Mouse (Mus musculus): ENCODE data around the gene Flcn. TPM values are rescaled to one million over a fixed set of nuclear protein-coding genes. Genes with fewer than 3 reads are reported as not detected.

Flcn gene
- polyA plus RNA-seq, 1 experiment from 2014 or later = 32.6 TPM

DNA sequence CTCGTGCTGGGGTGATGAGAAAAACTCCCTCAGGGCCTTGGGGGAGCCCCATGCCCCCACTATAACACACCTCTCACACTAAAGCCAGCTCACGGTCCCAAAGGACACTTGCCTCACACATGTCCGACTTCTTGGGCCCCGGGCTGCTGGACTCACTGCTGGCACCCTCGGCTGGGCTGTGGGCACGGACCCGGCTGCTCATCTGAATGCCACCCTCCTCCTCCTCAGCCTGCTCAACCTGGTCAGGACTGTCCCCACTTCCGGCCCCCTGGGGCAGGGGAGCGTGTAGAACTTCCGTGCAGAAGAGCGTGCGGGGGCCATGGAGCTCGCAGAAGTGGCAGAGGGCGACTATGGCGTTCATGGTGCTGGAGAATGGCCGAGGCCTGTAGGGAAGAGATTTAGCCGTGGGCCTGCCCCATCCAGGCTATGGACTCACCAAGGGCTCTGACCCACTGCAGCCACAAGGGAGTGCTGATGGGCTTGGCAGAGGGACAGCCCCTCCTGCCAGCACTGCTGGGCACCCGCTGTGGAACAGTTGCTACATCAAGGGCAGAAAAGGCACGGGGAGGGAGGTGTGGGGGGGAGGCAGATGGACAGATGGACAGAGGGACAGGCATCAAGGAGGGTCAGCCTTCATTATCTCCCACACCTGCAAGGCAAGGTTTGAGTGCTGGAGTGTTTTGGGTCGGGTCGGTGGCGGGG is 5.3 kb downstream of the Flcn start:
- Histone ChIP-seq H3K27me3 (no peaks in the 10 kb centered on the region), H3K4me3 (no peak overlapping the region), H3K9me3 (replicated peaks) (no peaks in the 10 kb centered on the region), H3K4me1 (replicated peaks) (peaks cover 11% of the 10 kb centered on the region), H3K9ac (no peak overlapping the region), H3K27ac (no peak overlapping the region), H3K36me3 (peaks cover 74% of the 10 kb centered on the region), H3K4me2 (no peak overlapping the region)
- 94% methylated on average over 22 of the region's 22 CpGs for WGBS
- no peak for ATAC-seq (replicated peaks; ENCODE audit: insufficient number of reproducible peaks, insufficient read depth, low FRiP score, low read depth)

DNA sequence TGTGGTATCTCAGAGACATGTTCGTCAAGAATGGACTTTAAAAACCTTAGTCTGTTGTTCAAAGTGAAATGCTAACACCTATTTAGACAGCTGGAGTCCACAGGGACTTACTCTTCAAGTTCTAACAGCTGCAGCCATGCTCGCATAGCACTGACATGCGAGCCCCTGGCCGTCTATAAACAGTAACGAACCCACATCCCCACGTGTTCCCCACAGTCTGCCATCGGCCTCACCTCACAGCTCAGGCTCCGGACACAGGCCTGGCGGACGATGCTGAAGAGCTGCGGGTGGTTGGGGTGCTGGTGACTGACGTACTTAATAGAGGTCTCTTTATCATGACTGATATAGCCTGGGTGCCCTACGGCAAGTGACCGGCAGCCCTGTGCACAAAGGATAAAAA is 6.3 kb downstream of the Flcn start:
- Histone ChIP-seq H3K4me2 (no peak overlapping the region), H3K4me1 (replicated peaks) (peaks cover 7% of the 10 kb centered on the region), H3K9ac (no peak overlapping the region), H3K4me3 (no peak overlapping the region), H3K9me3 (replicated peaks) (no peaks in the 10 kb centered on the region), H3K27ac (no peak overlapping the region), H3K36me3 (peaks cover 84% of the 10 kb centered on the region), H3K27me3 (no peaks in the 10 kb centered on the region)
- ATAC-seq (replicated peaks; ENCODE audit: insufficient number of reproducible peaks, insufficient read depth, low FRiP score, low read depth) = no peak
- WGBS = 78% methylated on average over 14 of the region's 14 CpGs

DNA sequence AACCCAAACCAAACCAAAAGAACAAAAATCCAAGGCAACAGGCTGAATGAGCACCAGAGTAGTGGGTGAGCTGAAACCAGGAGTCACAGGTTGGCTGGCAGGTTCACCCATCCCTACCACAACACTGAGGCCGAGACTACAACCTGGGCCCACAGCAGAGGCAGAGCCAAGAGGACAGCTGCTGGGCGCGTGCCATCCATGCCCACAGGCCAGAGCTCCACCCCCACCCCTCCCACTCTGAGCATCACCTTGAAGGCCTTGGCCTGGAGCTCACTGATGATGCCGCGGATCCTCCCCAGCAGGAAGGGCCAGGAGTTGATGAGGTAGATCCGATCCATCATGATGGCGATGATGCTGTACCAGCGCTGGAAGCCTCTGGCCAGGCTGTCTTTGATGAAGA is 7.9 kb downstream of the Flcn start:
- no peak overlapping the region for H3K4me2 ChIP-seq
- H3K9ac ChIP-seq = no peak overlapping the region
- no peaks in the 10 kb centered on the region for H3K4me1 ChIP-seq (replicated peaks)
- no peak overlapping the region for H3K4me3 ChIP-seq
- H3K27me3 ChIP-seq = no peaks in the 10 kb centered on the region
- H3K9me3 ChIP-seq (replicated peaks) = no peaks in the 10 kb centered on the region
- WGBS = 96% methylated on average over 8 of the region's 8 CpGs
- no peak overlapping the region for H3K27ac ChIP-seq
- H3K36me3 ChIP-seq = peaks cover 94% of the 10 kb centered on the region
- ATAC-seq (replicated peaks; ENCODE audit: insufficient number of reproducible peaks, insufficient read depth, low FRiP score, low read depth) = no peak

DNA sequence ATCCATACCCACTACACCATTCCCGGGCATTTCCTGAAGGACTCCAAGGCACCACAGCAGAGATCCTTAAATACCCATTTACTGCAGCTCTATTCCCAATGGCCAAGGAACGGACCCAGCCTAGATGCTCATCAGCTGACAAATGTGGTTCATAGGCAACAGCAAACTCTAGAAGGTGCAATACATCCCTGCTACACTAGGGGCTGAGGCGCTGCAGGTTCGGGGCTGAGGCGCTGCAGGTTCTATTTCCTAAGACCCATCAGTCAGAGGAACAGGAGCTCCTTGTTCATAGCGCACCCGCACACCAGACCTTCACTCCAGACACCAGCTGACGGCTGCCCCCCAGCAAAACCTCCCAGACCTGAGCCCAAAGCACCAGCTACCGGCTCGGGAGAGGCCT is 9.4 kb downstream of the Flcn start:
- H3K4me2 ChIP-seq = no peak overlapping the region
- 95% methylated on average over 10 of the region's 10 CpGs for WGBS
- H3K27ac ChIP-seq = no peak overlapping the region
- H3K27me3 ChIP-seq = no peaks in the 10 kb centered on the region
- H3K9me3 ChIP-seq (replicated peaks) = no peaks in the 10 kb centered on the region
- H3K9ac ChIP-seq = no peak overlapping the region
- H3K4me3 ChIP-seq = no peak overlapping the region
- peaks cover 96% of the 10 kb centered on the region for H3K36me3 ChIP-seq
- no peaks in the 10 kb centered on the region for H3K4me1 ChIP-seq (replicated peaks)
- no peak for ATAC-seq (replicated peaks; ENCODE audit: insufficient number of reproducible peaks, insufficient read depth, low FRiP score, low read depth)

DNA sequence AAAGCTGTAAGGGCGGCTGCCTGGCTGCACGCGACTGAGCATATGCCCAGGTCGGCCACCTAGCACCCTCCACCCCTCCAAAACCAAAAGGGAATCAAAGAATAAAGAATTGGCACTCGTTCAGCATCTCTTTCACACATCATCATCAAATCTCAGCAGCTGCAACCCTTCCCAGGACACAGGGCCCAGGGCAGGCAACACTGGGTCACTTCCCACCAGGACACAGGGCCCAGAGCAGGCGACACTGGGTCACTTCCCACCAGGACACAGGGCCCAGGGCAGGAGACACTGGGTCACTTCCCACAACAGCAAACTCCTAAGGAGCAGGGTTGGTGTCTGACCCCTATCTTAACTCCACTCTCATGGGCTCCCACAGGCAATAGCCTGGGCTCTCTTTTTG is 16.4 kb downstream of the Flcn start:
- H3K27ac ChIP-seq = no peak overlapping the region
- ATAC-seq (replicated peaks; ENCODE audit: insufficient number of reproducible peaks, insufficient read depth, low FRiP score, low read depth) = no peak
- no peaks in the 10 kb centered on the region for H3K27me3 ChIP-seq
- no peaks in the 10 kb centered on the region for H3K9me3 ChIP-seq (replicated peaks)
- no peak overlapping the region for H3K4me3 ChIP-seq
- no peak overlapping the region for H3K9ac ChIP-seq
- no peak overlapping the region for H3K4me2 ChIP-seq
- WGBS = 88% methylated on average over 6 of the region's 6 CpGs
- H3K4me1 ChIP-seq (replicated peaks) = no peaks in the 10 kb centered on the region
- peaks cover 73% of the 10 kb centered on the region for H3K36me3 ChIP-seq

DNA sequence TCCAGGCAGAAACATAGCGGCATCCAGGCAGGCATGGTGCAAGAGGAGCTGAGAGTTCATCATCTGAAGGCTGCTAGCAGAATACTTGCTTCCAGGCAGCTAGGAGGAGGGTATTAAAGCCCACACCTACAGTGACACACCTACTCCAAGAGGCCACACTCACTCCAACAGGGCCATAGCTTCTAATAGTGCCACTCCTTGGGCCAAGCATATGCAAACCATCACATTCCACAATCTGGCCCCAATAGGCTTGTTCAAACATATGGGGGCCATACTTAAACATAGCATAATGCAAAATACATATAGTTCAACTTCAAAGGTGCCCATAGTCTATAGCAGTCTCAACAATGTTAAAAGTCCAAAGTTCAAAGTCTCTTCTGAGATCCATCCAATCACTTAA is 20.5 kb downstream of the Flcn start:
- 0 out of 2 replicates have a peak, but pooled peaks cover 3% of the 10 kb centered on the region for H3K27me3 ChIP-seq
- no peak overlapping the region for H3K27ac ChIP-seq
- H3K9me3 ChIP-seq (replicated peaks) = no peaks in the 10 kb centered on the region
- peaks cover 14% of the 10 kb centered on the region for H3K4me1 ChIP-seq (replicated peaks)
- no peak overlapping the region for H3K9ac ChIP-seq
- no peak overlapping the region for H3K4me2 ChIP-seq
- H3K36me3 ChIP-seq = peaks cover 33% of the 10 kb centered on the region
- WGBS = 76% methylated on average over 1 of the region's 1 CpGs
- no peak overlapping the region for H3K4me3 ChIP-seq
- no peak for ATAC-seq (replicated peaks; ENCODE audit: insufficient number of reproducible peaks, insufficient read depth, low FRiP score, low read depth)

DNA sequence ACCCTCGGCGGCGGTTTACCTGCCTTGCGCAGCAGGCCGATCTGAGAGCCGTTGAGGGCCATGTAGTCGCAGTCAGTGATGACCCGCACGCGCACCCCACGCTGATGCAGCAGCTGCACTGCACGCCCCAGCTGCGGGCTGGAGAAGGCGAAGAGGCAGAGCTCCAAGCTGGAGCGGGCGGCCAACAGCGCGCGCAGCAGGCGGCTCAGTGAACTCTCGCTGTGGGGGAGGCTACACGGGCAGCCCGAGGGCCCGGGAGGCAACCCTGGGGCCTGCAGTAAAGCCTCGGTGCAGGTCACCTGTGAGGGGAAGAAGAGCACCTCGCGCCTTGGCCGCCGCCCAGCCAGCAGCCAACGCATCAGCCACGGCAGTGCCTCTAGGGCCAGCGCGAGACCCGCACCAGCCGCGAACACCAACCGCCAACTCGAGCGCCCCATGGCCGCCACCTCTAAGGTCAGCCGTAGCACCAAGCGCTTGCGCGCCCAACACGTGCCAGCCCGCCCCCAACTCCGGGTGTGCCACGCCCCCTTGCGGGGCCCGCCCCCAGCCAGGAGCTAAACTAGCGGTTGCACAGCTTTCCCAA is 22.5 kb downstream of the Flcn start, which contains the start of gene Pld6:
Gene Pld6 (minus strand): TSS at position 447 of the 583 bp plus-strand sequence.
- ATAC-seq (replicated peaks; ENCODE audit: insufficient number of reproducible peaks, insufficient read depth, low FRiP score, low read depth) = peak; percentile 79
- 1% methylated on average over 51 of the region's 51 CpGs for WGBS
- Histone ChIP-seq H3K4me3 (peak within 1 kb of the TSS; percentile 51), H3K4me1 (replicated peaks) (peaks cover 16% of the 10 kb centered on the region), H3K9me3 (replicated peaks) (no peaks in the 10 kb centered on the region), H3K27ac (0 out of 2 replicates have a peak within 1 kb of the TSS, but pooled peaks have one; percentile 37), H3K4me2 (peak within 1 kb of the TSS; percentile 97), H3K9ac (peak within 1 kb of the TSS; percentile 67), H3K36me3 (peaks cover 14% of the 10 kb centered on the region), H3K27me3 (0 out of 2 replicates have a peak, but pooled peaks cover 3% of the 10 kb centered on the region)

DNA sequence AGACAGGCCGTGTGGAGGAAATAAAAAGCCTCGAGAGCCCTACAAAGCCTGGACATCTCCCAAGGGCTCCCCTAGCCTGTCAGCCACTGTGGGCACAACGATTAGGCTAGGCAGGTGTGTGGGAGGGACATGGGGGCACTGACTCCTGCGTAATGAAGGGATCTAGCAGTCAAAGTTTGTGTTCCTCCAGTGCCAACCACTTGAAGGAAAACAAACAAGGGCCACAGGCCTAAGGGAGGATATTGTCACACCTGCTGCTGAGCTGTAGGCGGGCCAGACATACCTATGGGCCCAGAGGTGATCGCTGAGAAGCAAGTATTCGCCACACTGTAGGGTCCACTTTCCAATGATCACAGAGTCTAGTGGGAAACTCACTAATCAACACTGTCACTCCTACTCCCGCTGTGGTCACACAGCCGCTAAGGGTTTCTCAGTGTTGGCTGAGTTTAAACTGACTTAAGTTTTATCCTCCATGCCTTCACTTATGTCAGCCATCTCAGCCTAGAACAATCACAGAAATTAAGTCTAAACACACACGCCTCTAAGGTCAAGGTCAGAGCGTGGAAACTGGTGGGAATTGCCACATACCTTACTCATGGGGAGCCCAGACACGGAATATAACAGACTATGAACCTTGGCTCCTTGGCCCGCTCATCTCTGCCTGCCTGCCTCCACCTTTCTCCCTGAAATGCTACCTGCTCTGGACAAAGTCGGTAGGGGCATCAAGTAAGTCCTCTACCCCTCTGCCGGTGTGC is 23.2 kb downstream of the Flcn start:
- 49% methylated on average over 15 of the region's 15 CpGs for WGBS
- H3K4me1 ChIP-seq (replicated peaks) = peaks cover 16% of the 10 kb centered on the region
- peak overlapping the region; percentile 67 for H3K9ac ChIP-seq
- H3K4me2 ChIP-seq = peak overlapping the region; percentile 97
- H3K36me3 ChIP-seq = peaks cover 7% of the 10 kb centered on the region
- no peaks in the 10 kb centered on the region for H3K9me3 ChIP-seq (replicated peaks)
- peak overlapping the region; percentile 51 for H3K4me3 ChIP-seq
- 0 out of 2 replicates have a peak, but pooled peaks cover 3% of the 10 kb centered on the region for H3K27me3 ChIP-seq
- H3K27ac ChIP-seq = no peak overlapping the region
- no peak for ATAC-seq (replicated peaks; ENCODE audit: insufficient number of reproducible peaks, insufficient read depth, low FRiP score, low read depth)

DNA sequence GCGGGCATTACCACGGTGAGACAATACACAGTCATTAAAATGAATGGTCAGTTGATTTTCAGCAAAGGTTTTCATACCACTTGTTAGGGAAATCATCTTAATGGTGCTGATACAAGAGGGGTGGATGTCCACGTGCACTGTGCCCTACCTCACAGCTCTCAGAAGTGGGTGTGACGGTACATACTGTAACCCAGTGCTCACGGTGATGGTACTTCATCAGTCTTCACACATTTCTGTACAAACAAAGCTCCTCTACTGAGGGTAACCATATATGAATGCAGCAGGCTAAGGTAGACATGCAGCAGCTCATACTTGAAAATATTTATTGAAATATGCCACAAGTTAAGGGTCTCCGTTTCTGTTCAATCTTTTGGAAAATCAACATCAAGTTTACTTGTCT is 26.2 kb downstream of the Flcn start:
- no peak overlapping the region for H3K4me3 ChIP-seq
- H3K4me2 ChIP-seq = no peak overlapping the region
- ATAC-seq (replicated peaks; ENCODE audit: insufficient number of reproducible peaks, insufficient read depth, low FRiP score, low read depth) = no peak
- H3K27ac ChIP-seq = no peak overlapping the region
- peaks cover 28% of the 10 kb centered on the region for H3K4me1 ChIP-seq (replicated peaks)
- 72% methylated on average over 6 of the region's 6 CpGs for WGBS
- H3K36me3 ChIP-seq = no peaks in the 10 kb centered on the region; the same call in 1 of the 2 replicates
- no peak overlapping the region for H3K9ac ChIP-seq
- H3K27me3 ChIP-seq = 0 out of 2 replicates have a peak, but pooled peaks cover 3% of the 10 kb centered on the region
- no peaks in the 10 kb centered on the region for H3K9me3 ChIP-seq (replicated peaks)

DNA sequence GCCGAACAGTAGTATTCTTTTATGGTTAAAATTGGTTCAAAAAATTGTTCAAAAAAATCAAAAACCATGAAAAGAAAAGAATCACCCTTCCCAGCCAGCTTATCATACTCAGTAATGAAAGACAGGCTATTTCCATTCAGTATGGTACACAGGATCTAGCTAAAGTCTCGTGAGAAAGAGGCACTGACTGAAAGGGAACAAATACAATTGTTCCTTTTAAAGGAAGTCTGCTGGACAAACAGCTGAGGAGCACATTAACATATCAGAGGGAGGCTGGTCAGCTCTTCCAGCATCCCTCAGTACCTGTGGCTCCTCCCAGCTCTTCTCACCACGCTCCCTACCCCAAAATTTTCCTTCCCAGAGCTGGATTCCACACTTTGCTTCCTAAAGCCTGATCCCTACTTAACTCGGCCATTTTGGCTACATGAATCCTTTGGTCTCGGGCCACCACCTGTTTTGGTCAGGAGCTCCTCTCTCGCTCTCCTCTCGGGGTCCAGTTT is 27.7 kb downstream of the Flcn start:
- H3K4me3 ChIP-seq = no peak overlapping the region
- no peak for ATAC-seq (replicated peaks; ENCODE audit: insufficient number of reproducible peaks, insufficient read depth, low FRiP score, low read depth)
- WGBS = 84% methylated on average over 7 of the region's 7 CpGs
- no peaks in the 10 kb centered on the region for H3K9me3 ChIP-seq (replicated peaks)
- no peak overlapping the region for H3K4me2 ChIP-seq
- no peak overlapping the region for H3K27ac ChIP-seq
- H3K36me3 ChIP-seq = peaks cover 12% of the 10 kb centered on the region
- peaks cover 22% of the 10 kb centered on the region for H3K4me1 ChIP-seq (replicated peaks)
- 0 out of 2 replicates have a peak, but pooled peaks cover 3% of the 10 kb centered on the region for H3K27me3 ChIP-seq
- no peak overlapping the region for H3K9ac ChIP-seq

DNA sequence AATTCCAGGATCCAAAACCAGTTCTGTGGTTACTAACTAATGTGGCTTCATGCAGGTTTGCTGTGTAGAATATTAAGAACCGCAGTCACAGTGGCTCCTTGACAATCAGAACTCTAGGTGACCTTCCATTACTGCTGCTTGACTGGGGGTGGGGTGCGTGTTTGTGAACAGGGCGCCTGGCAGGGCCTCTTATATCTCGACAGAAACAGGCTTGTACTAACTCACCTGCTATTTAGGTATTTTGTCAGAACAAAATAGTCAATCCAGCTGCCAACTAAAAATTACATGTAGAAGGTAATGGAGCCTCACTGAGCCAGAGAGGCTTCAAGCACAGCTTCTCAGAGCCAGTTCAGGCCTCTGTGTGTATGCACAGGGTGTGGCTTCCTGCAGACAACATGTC is 29.6 kb downstream of the Flcn start:
- H3K27ac ChIP-seq = no peak overlapping the region
- H3K4me1 ChIP-seq (replicated peaks) = peaks cover 14% of the 10 kb centered on the region
- no peak overlapping the region for H3K4me3 ChIP-seq
- no peak for ATAC-seq (replicated peaks; ENCODE audit: insufficient number of reproducible peaks, insufficient read depth, low FRiP score, low read depth)
- H3K27me3 ChIP-seq = no peaks in the 10 kb centered on the region
- 66% methylated on average over 4 of the region's 4 CpGs for WGBS
- H3K4me2 ChIP-seq = no peak overlapping the region
- no peak overlapping the region for H3K9ac ChIP-seq
- H3K9me3 ChIP-seq (replicated peaks) = no peaks in the 10 kb centered on the region
- H3K36me3 ChIP-seq = peaks cover 29% of the 10 kb centered on the region
